Mouse (Mus musculus) bone marrow, adult 2 months (tissue): ENCODE measurements around the gene Ppp3ca. TPM values are rescaled to one million over a fixed set of nuclear protein-coding genes. Genes with fewer than 3 reads are reported as not detected.

ENCODE experiments used
- H3K27ac ChIP-seq: fragments of 200-500 bp; 2 replicates; pipeline ENCODE4 v1.5.1; 2012; ENCODE audit warnings: low read depth, mild to moderate bottlenecking, control low read depth, inconsistent platforms, low read length; ENCODE audit not compliant: control insufficient read depth, poor library complexity, insufficient read depth
- H3K4me1 ChIP-seq: fragments of 200-500 bp; 2 replicates; pipeline ENCODE4 v1.6.1; 2011; ENCODE audit warnings: low read length; ENCODE audit not compliant: control insufficient read depth, insufficient read depth
- H3K4me3 ChIP-seq: fragments of 200-500 bp; replicated peaks from 2 replicates; pipeline ENCODE3; 2011; ENCODE audit warnings: mild to moderate bottlenecking, low read depth, low read length, control low read depth; ENCODE audit not compliant: control insufficient read depth
- CTCF ChIP-seq: fragments of 200-500 bp; IDR thresholded peaks from 2 replicates; pipeline ENCODE4 v1.5.1; 2011; ENCODE audit warnings: low read length, control low read depth; ENCODE audit not compliant: control insufficient read depth, insufficient read depth
- POLR2A ChIP-seq: fragments of 200-500 bp; IDR thresholded peaks from 2 replicates; pipeline ENCODE4 v1.6.1; 2011; ENCODE audit warnings: low read depth, mild to moderate bottlenecking, control low read depth, low read length, borderline replicate concordance; ENCODE audit not compliant: control insufficient read depth
- WGBS: fragments of 180-500 bp; shearing (Covaris S2); methylation state at CpG from one replicate; pipeline ENCODE4 v1.1.7; 2018; 5-methylcytosine and 5-hydroxymethylcytosine counted together
- polyA plus RNA-seq: library from polyadenylated mRNA; stranded (reverse); fragments of >200 nt; gene quantifications from 2 replicates; pipeline ENCODE4 v1.2.4, GENCODE M21; 2011; ENCODE audit warnings: low replicate concordance; ENCODE audit not compliant: missing spikeins, insufficient read depth, insufficient read length

Gene Ppp3ca
- polyA plus RNA-seq, 1 experiment: 25.9 TPM

DNA sequence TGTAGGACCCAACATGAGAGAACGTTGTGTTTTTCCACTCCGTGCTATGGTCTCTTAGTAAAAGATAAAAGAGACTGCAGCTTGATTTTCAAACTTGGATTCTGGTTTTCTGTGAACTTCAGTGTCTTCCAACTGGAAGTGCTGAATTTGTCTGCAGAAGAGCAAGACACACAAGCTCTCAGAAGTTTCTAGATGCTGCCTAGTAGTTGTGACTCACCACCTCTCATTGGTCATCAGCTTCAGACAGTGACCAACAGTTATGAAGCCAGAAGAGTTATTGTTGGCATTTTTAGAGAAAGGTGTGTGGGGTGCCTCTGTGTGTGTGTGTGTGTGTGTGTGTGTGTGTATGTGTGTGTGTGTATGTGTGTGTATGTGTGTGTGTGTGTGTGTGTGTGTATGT, 7.1 kb downstream of the Ppp3ca start:
- 83% methylated on average over 2 of the region's 2 CpGs for WGBS
- TF ChIP-seq POLR2A (no peak), CTCF (no peak)
- H3K4me3 ChIP-seq: no peak overlapping the region
- peaks cover 2% of the 10 kb centered on the region; the same call in 1 of the 2 replicates for H3K4me1 ChIP-seq
- no peak overlapping the region for H3K27ac ChIP-seq

DNA sequence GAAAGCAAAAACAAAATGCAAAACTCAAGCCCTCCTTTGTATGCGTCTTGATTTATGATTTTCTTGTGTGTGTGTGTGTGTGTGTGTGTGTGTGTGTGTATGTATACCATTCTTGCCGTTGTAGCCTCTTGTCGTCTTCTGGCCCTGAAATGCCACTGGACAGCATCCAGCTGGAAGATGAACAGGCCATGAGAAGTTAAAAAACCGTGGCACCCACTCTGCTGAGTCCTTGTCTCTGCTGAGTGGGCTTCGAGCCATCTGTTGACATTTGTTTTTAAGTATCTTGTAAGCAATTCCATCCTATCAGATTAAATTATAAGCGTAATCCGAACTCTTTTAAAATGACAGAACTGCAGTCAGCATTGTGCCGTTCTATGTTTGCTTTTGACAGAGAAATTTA, 8.5 kb downstream of the Ppp3ca start:
- no peak for TF ChIP-seq CTCF
- no peak for TF ChIP-seq POLR2A
- H3K27ac ChIP-seq: no peak overlapping the region
- WGBS: 86% methylated on average over 8 of the region's 8 CpGs
- H3K4me3 ChIP-seq: no peak overlapping the region
- H3K4me1 ChIP-seq: peaks cover 2% of the 10 kb centered on the region; the same call in 1 of the 2 replicates

- TF ChIP-seq POLR2A (no peak), CTCF (no peak)
- no peak overlapping the region for H3K4me3 ChIP-seq
- H3K27ac ChIP-seq: no peak overlapping the region
- WGBS: 75% methylated on average over 6 of the region's 6 CpGs
- peaks cover 2% of the 10 kb centered on the region; the same call in 1 of the 2 replicates for H3K4me1 ChIP-seq
Observed at GRCm38 (mm10) chr3:136679903-136680491, 10.1 kb downstream of the Ppp3ca start.

GRCm38 (mm10) chr3:136682242-136682641, 12.3 kb downstream of the Ppp3ca start:
- WGBS: 41% methylated on average over 8 of the region's 8 CpGs
- Histone ChIP-seq H3K27ac (no peak overlapping the region), H3K4me3 (no peak overlapping the region), H3K4me1 (peaks cover 4% of the 10 kb centered on the region)
- no peak for TF ChIP-seq CTCF

DNA sequence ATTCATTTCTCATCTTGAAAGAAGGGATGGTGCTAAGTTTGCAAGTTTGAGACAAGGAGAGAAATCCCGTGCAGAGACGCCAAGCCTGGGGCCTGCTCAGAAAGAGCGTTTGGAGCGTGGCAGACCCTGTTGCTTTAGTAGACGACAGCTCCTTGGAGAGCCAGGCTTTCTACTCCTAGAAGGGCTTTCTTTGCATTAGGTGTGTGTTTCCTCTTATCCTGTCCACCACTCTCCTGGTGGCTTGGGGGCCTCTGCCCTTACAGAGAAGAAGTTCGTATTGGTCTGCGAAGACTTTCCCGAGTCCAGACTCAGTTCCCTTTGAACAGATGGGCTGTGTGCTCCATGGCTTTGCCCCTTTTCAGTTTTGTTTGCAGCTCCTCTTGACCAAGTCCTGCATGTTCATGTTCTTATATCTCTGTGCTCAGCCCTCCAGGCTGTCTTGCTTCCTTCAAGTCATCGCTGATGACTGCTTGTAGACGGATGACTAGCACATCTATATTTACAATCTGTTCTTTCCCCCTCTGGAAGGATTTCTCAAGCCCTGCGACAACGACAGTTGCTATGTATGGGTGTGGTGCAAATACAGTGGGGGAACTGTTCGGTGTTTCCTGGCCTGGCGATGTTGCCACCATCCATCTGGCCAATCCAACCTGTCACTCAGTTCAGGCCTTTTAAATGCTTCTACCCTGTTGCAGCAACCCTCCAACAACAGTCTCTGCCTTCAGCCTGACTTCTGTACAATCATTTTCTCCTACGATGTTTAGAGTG, 14.5 kb downstream of the Ppp3ca start:
- WGBS: 31% methylated on average over 15 of the region's 15 CpGs
- H3K27ac ChIP-seq: peak overlapping the region; percentile 50
- TF ChIP-seq CTCF: no peak
- TF ChIP-seq POLR2A: no peak
- peaks cover 4% of the 10 kb centered on the region for H3K4me1 ChIP-seq
- H3K4me3 ChIP-seq: no peak overlapping the region

DNA sequence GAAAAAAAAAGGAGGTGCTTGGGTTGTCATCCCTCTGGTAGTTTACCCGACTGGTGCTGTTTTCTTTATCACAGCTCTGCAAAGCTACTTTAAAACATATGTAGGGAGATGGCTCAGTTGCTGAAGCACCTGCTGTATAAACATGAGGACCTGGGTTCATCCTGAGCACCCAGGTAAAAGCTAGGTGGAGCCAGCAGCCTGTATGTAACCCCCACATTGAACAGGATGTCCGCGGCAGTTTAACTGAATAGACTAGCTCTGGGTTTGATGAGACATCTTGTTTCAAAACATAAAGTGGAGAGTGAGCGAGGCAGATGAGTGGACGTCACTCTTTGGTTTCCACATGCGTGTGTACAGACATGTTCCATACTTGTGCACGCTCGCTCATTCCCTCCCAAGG, 16.5 kb downstream of the Ppp3ca start:
- peak; percentile 4; the same call in 1 of the 2 replicates for TF ChIP-seq CTCF
- TF ChIP-seq POLR2A: no peak
- H3K4me1 ChIP-seq: peaks cover 6% of the 10 kb centered on the region
- 59% methylated on average over 8 of the region's 8 CpGs for WGBS

DNA sequence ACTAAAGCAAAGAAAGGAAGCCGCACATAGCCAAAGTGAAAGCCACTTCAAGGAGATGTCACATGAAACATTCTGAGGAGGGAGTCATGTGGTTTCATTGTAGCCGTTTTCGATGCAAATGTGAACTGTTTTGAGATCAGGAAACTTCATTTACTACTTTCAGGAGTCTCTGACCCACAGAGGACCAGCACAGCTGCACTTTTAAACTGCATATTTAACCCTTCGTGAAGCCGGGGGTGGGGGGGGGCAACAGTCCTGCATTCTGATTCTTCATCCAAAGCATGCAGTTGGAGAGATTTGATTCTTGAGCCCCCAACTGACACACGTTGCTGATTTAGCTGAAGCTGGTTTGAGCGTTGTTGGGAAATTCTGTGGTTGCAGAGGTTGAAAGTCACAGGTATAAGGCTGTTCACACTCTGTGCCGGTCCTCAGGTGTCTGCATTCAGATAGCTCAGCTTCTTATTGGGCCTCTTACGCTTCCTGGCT, 18.2 kb downstream of the Ppp3ca start:
- peak overlapping the region; percentile 50 for H3K27ac ChIP-seq

More for the DNA sequence above, 16.5 kb downstream of the Ppp3ca start:
- Histone ChIP-seq H3K27ac (no peak overlapping the region), H3K4me3 (no peak overlapping the region)

DNA sequence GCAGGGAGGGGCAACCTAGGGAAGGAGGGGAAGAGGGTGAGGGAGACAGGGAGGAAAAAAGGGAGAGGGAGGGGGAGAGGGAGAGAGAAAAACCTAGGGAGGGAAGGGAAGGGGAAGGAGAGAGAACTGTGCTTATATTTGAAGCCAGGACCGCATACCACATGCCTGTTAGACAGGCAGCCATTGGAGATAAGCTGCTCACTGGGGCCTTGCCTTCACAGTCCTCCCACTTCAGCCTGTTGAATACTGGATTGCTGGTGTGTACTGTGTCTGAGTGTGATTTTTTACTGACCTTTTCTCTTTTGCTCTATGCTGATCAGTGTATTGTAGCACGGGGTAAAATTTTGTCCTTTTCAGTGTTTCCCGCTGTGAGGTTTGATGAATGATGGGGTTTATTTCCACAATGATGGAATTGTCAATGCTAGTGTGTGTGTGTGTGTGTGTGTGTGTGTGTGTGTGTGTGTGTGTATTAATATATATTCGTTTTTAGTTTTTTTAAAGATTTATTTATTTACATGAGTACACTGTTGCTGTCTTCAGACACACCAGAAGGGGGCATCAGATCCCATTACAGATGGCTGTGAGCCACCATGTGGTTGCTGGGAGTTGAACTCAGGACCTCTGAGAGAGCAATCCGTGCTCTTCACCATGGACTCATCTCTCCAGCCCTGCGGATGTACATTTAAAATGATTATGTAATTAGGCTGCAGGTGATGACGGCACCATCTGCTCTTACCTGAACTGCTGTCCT, 20.0 kb downstream of the Ppp3ca start:
- Histone ChIP-seq H3K27ac (no peak overlapping the region), H3K4me3 (no peak overlapping the region), H3K4me1 (peaks cover 7% of the 10 kb centered on the region)
- 79% methylated on average over 7 of the region's 7 CpGs for WGBS
- no peak for TF ChIP-seq POLR2A

More for the DNA sequence above, 18.2 kb downstream of the Ppp3ca start:
- Histone ChIP-seq H3K4me3 (no peak overlapping the region), H3K4me1 (peaks cover 6% of the 10 kb centered on the region)
- TF ChIP-seq POLR2A: no peak
- no peak for TF ChIP-seq CTCF
- WGBS: 10% methylated on average over 9 of the region's 9 CpGs
